Mouse (Mus musculus) midbrain, postnatal 0 days (tissue): ENCODE results near the gene Olfr589. TPM values are rescaled to one million over a fixed set of nuclear protein-coding genes. Genes with fewer than 3 reads are reported as not detected.
"Not testable (repeated sequence)": the region's sequence is repeated elsewhere in the genome, so short reads cannot be mapped to it uniquely, and the experiment has no call there.

Source experiments
- ATAC-seq: fragments of 200-750 bp; cut with Nextera tagmentation; 2 replicates; pipeline ENCODE4 v1.8.0; 2017; ENCODE audit warnings: moderate number of reproducible peaks, mild to moderate bottlenecking, moderate TSS enrichment, moderate library complexity; ENCODE audit not compliant: low FRiP score
- DNase-seq: peaks from one replicate; pipeline ENCODE4 v3.0.0-alpha.2; 2015; ENCODE audit warnings: low spot score
- H3K27ac ChIP-seq: fragments of 300-500 bp; sonication (generic); 2 replicates; pipeline ENCODE4 v1.5.1; 2014; ENCODE audit warnings: low read depth, mild to moderate bottlenecking, low read length, mixed read lengths
- H3K27me3 ChIP-seq: fragments of 300-500 bp; sonication (generic); 2 replicates; pipeline ENCODE4 v1.6.1; 2014; ENCODE audit warnings: low read length, control low read depth, mixed read lengths; ENCODE audit not compliant: insufficient read depth
- H3K36me3 ChIP-seq: fragments of 300-500 bp; sonication (generic); 2 replicates; pipeline ENCODE4 v1.6.1; 2014; ENCODE audit warnings: low read length, control low read depth, mixed read lengths; ENCODE audit not compliant: insufficient read depth
- H3K4me1 ChIP-seq: fragments of 300-500 bp; sonication (generic); 2 replicates; pipeline ENCODE4 v1.6.1; 2014; ENCODE audit warnings: mild to moderate bottlenecking, control low read depth, antibody characterized with exemption, low read length, mixed read lengths; ENCODE audit not compliant: insufficient read depth
- H3K4me2 ChIP-seq: fragments of 300-500 bp; sonication (generic); 2 replicates; pipeline ENCODE4 v1.6.1; 2014; ENCODE audit warnings: low read depth, mild to moderate bottlenecking, low read length, mixed read lengths; ENCODE audit not compliant: poor library complexity, severe bottlenecking
- H3K4me3 ChIP-seq: fragments of 300-500 bp; sonication (generic); 2 replicates; pipeline ENCODE4 v1.5.1; 2014; ENCODE audit warnings: low read depth, mild to moderate bottlenecking, low read length, moderate library complexity
- H3K9ac ChIP-seq: fragments of 300-500 bp; sonication (generic); replicated peaks from 2 replicates; pipeline ENCODE4 v1.6.1; 2014; ENCODE audit warnings: mild to moderate bottlenecking, low read length, moderate library complexity, mixed read lengths; ENCODE audit not compliant: poor library complexity, severe bottlenecking
- H3K9me3 ChIP-seq: fragments of 300-500 bp; sonication (generic); 2 replicates; pipeline ENCODE4 v1.6.1; 2016; ENCODE audit warnings: low read length, control low read depth
- CTCF ChIP-seq: IDR thresholded peaks from 2 replicates; pipeline ENCODE4 v1.5.1; 2016; ENCODE audit warnings: antibody characterized with exemption, mild to moderate bottlenecking
- WGBS: fragments of 180-500 bp; shearing (Covaris S2); extraction: QIAGEN DNeasy Blood & Tissue Kit; methylation state at CpG from one replicate; pipeline ENCODE4 v1.1.7; 2014; 5-methylcytosine and 5-hydroxymethylcytosine counted together
- polyA plus RNA-seq: library from polyadenylated mRNA; unstranded; fragments of >200 nt; fragmentation: Nextera tagmentation; extraction: Ambion mirVana; gene quantifications from 2 replicates; pipeline ENCODE4 v1.2.1, GENCODE M21; 2015
- total RNA-seq: library from RNA; depleted of rRNA; stranded (reverse); fragments of >200 nt; gene quantifications from 2 replicates; pipeline ENCODE4 v1.2.3, GENCODE M21; 2014; rRNA removed

The Olfr589 gene
- total RNA-seq (not detected in 2 replicates), polyA plus RNA-seq (not detected in 2 replicates)

DNA sequence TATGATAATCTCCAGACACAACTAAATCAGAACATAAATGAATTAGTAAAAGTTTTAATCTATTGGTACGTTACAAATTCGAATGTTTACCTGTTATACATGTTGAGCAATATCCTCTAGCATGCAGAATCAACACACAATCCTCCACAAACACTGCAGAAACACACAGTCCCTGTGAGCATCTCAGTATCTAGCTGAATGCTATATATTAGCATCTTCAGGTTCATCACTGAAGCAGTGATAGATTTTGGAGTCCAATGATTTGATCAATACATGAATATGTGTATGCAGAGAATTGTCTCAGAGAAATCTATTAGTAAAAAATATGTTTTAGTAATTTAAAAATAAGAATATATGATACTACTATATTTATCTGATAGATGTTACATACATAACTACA lies at the start of gene Olfr589:
TSS of gene Olfr589 (minus strand) at position 101 of the 400 bp plus-strand sequence.
- no peak within 1 kb of the TSS for H3K9ac ChIP-seq
- no peaks in the 10 kb centered on the region for H3K36me3 ChIP-seq
- no peaks in the 10 kb centered on the region for H3K4me1 ChIP-seq
- no peak for DNase-seq
- no peaks in the 10 kb centered on the region for H3K27me3 ChIP-seq
- H3K4me3 ChIP-seq = no peak within 1 kb of the TSS
- TF ChIP-seq CTCF = no peak
- no peak within 1 kb of the TSS for H3K27ac ChIP-seq
- no peaks in the 10 kb centered on the region for H3K9me3 ChIP-seq
- 60% methylated on average over 2 of the region's 2 CpGs for WGBS
- ATAC-seq = no peak
- no peak within 1 kb of the TSS for H3K4me2 ChIP-seq

DNA sequence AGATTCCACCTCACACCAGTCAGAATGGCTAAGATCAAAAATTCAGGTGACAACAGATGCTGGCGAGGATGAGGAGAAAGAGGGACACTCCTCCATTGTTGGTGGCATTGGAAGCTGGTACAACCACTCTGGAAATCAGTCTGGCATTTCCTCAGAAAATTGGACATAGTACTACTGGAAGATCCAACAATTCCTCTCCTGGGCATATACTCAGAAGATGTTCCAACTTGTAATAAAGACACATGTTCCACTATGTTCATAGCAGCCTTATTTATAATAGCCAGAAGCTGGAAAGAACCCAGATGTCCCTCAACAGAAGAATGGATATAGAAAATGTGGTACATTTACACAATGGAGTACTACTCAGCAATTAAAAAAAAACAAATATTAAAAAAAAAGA lies 28.3 kb upstream of the Olfr589 start, which contains the start of gene Olfr592:
TSS of gene Olfr592 (plus strand) at position 301 of the 400 bp plus-strand sequence.
- H3K4me2 ChIP-seq, H3K27me3 ChIP-seq, ATAC-seq, H3K9ac ChIP-seq, H3K4me1 ChIP-seq, H3K36me3 ChIP-seq, H3K27ac ChIP-seq, H3K4me3 ChIP-seq, DNase-seq: not testable (repeated sequence)
- peaks cover 11% of the 10 kb centered on the region for H3K9me3 ChIP-seq
- WGBS = 75% methylated on average over 1 of the region's 1 CpGs

DNA sequence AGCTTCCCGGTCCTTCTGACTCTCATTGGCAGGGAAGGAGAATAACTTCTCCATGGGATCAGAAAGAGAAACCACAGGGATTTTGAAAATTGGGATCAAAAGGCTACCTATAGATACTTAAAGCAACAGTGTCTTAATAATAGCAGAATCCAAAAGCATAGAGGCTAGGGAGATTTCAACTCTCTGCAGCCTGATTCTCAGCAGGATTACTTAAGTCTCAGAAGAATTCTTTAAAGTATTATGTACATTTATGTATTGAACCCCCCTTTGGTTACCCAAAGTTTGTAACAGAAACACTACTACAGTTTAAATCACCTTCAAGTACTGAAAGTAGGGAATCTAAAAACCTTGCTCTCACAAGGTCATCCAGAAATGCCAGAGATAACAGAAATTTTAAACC lies 22.1 kb upstream of the Olfr589 start, which contains the start of gene Olfr591:
TSS of gene Olfr591 (minus strand) at position 101 of the 400 bp plus-strand sequence.
- WGBS = 78% methylated on average over 1 of the region's 1 CpGs
- no peak for ATAC-seq

DNA sequence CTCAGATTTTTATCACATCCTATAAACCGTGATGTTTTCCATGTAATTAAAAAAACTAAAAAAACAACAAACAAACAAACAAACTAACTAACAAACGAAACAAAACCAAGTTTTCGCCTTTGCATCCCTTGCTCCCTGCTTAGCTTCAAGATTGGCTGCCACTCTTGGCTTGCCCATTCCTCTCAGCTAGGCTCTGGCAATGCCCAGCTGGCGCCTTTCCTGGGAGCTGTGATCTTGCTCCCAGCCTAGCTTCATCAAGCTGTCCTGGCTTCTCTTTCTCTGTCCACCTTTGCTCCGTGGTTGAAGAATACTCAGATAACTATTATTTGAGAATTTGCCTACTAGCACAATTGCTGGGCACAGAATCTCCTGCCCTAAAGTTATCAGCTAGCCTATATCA lies 13.5 kb upstream of the Olfr589 start:
- H3K4me1 ChIP-seq = no peaks in the 10 kb centered on the region
- 74% methylated on average over 5 of the region's 5 CpGs for WGBS
- no peak overlapping the region for H3K4me3 ChIP-seq
- H3K27me3 ChIP-seq = no peaks in the 10 kb centered on the region
- H3K36me3 ChIP-seq = no peaks in the 10 kb centered on the region
- ATAC-seq = no peak
- no peak overlapping the region for H3K27ac ChIP-seq
- no peak overlapping the region for H3K4me2 ChIP-seq
- DNase-seq = no peak
- no peak overlapping the region for H3K9ac ChIP-seq
- no peaks in the 10 kb centered on the region for H3K9me3 ChIP-seq
- TF ChIP-seq CTCF = no peak

More for the DNA sequence above, 22.1 kb upstream of the Olfr589 start, which contains the start of gene Olfr591:
- Histone ChIP-seq H3K4me3 (no peak within 1 kb of the TSS), H3K27ac (no peak within 1 kb of the TSS), H3K4me2 (no peak within 1 kb of the TSS), H3K9me3 (peaks cover 7% of the 10 kb centered on the region; the same call in 1 of the 2 replicates), H3K4me1 (no peaks in the 10 kb centered on the region), H3K9ac (no peak within 1 kb of the TSS), H3K36me3 (no peaks in the 10 kb centered on the region), H3K27me3 (no peaks in the 10 kb centered on the region)
- no peak for TF ChIP-seq CTCF
- DNase-seq = no peak

DNA sequence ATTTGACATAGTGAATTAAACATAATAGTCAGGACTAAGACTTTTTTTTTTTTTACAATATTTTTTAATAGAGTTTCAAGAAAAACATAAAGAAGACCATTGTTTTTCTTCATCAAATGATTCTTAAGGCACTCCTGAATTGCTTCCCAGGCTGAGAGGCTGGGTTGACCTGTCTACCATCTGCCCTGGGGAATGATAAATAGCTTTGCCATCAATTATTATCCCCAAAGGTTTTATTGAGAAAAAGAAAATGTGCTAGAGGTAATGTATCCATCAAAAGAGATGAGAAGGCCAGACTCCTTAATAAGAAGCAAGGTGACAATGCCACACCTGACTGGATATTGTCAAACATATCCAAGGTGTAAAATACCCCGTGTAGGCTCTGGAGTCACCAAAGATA lies 15.6 kb downstream of the Olfr589 start, which contains the start of gene Olfr588-ps1:
TSS of gene Olfr588-ps1 (plus strand) at position 301 of the 400 bp plus-strand sequence.
- DNase-seq = no peak
- no peak for TF ChIP-seq CTCF
- 78% methylated on average over 1 of the region's 1 CpGs for WGBS
- H3K36me3 ChIP-seq = no peaks in the 10 kb centered on the region
- H3K27me3 ChIP-seq = no peaks in the 10 kb centered on the region
- no peaks in the 10 kb centered on the region for H3K9me3 ChIP-seq
- no peak within 1 kb of the TSS for H3K4me2 ChIP-seq
- H3K9ac ChIP-seq = no peak within 1 kb of the TSS
- H3K4me3 ChIP-seq = no peak within 1 kb of the TSS
- H3K27ac ChIP-seq = no peak within 1 kb of the TSS
- no peak for ATAC-seq
- H3K4me1 ChIP-seq = no peaks in the 10 kb centered on the region

DNA sequence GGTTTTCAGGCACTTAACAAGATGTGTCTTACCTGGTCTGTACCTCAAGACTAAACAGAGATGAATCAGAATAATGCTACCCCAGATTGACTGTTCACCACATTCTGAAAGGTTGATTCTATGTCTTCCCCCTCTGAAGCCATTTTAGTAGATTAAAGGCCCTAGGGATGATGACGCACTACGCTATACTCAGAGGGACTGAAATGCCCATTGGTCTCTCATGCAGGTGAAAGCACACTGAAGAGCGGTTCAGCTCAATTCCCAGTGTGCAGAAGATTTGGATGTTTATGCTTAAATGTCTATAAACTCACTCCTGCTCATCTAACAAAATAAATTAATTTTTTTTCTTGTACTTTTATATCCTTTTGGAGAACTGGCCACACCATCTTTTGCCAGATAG lies 30.6 kb downstream of the Olfr589 start, which contains the start of gene Olfr586:
TSS of gene Olfr586 (minus strand) at position 101 of the 400 bp plus-strand sequence.
- Histone ChIP-seq H3K27me3 (no peaks in the 10 kb centered on the region), H3K9ac (no peak within 1 kb of the TSS), H3K4me3 (no peak within 1 kb of the TSS), H3K27ac (no peak within 1 kb of the TSS), H3K9me3 (no peaks in the 10 kb centered on the region), H3K36me3 (no peaks in the 10 kb centered on the region), H3K4me1 (no peaks in the 10 kb centered on the region), H3K4me2 (no peak within 1 kb of the TSS)
- TF ChIP-seq CTCF = no peak
- DNase-seq = no peak
- ATAC-seq = no peak
- WGBS = 94% methylated on average over 3 of the region's 3 CpGs
